Mouse (Mus musculus): ENCODE results near the gene Irf3.

- TF ChIP-seq POLR2A (IDR thresholded peaks at IDR 0.05; ENCODE audit: insufficient read depth, low read depth, low read length) (no peak), CTCF (IDR thresholded peaks at IDR 0.05; ENCODE audit: insufficient read depth, low read depth, low read length) (no peak)
Measured at GRCm38 (mm10) chr7:45008411-45008810, 11.0 kb downstream of the Irf3 start.

All from olfactory bulb, adult 2 months (tissue).